Mouse (Mus musculus): ENCODE results near the gene Gm20509. TPM values are rescaled to one million over a fixed set of nuclear protein-coding genes. Genes with fewer than 3 reads are reported as not detected.

The Gm20509 gene
- polyA plus RNA-seq, 1 experiment from 2014 or later, result not detected

DNA sequence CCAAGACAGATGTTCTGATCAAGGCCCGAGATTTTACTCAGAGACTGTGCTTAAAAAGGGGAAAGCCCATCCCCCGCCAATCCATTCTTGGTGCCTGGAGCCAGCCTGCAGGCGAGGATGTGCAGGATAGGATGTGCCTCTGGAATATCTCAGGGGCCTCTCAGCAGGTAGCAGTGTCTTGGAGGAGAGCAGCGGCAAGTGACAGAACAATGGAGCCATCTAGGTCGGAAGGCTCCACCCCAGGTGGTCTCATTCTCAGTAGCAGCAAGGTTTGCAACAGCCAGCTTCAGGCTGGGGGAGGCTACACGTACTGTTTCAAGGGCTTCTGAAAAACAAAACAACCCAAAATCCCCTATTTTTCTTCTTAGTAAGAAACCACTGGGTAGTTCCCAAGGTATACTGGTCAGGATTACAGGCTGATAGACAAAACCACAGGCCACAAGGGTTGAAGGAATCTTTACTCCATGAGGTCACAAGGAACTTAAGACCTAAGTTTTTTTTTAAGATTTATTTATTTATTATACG lies 22.4 kb upstream of the Gm20509 start:
- Histone ChIP-seq H3K36me3 (peaks cover 4% of the 10 kb centered on the region; the same call in 1 of the 2 replicates), H3K4me1 (no peaks in the 10 kb centered on the region), H3K27ac (no peak overlapping the region), H3K27me3 (no peaks in the 10 kb centered on the region), H3K9me3 (no peaks in the 10 kb centered on the region), H3K9ac (no peak overlapping the region), H3K4me2 (no peak overlapping the region), H3K4me3 (no peak overlapping the region)
- no peak for ATAC-seq (ENCODE audit: insufficient number of reproducible peaks, insufficient read depth, low FRiP score, low TSS enrichment, low read depth)
- 42% methylated on average over 7 of the region's 7 CpGs for WGBS

DNA sequence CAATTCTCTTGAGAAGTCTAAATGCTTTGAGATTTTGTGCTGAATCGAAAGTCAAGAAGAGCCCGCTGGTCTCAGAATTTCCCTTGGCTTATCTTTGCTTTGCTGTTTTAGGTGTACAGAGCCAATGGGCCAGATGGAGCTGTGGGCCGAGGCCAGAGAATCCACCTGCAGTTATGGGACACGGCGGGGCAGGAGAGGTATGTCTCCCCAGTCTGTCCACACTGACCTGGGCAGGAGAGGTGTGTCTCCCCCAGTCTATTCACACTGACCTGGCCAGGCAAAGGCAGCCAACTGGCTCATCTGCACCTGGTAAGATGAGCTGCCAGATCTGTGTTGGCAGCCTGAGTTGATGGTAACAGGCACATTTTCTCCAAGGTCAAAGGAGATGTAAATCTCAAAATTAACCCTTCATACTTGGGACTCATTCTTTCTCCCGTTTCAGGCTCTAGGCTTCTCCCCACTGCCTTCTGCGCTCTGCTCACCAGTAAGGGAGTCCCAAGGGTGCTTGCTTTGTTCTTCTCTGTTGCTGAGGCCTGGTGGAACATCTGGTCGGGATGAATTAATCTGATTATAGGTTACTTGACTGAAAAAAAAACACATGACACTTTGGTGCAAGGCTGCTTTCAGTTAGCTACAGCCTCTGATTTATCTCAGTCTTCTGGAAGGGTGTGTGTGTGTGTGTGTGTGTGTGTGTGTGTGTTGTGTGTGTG lies 19.8 kb upstream of the Gm20509 start:
- no peak overlapping the region for H3K9ac ChIP-seq
- no peaks in the 10 kb centered on the region for H3K27me3 ChIP-seq
- WGBS, result 73% methylated on average over 8 of the region's 8 CpGs
- no peak overlapping the region for H3K4me2 ChIP-seq
- no peaks in the 10 kb centered on the region for H3K4me1 ChIP-seq
- no peak for ATAC-seq (ENCODE audit: insufficient number of reproducible peaks, insufficient read depth, low FRiP score, low TSS enrichment, low read depth)
- H3K27ac ChIP-seq, result no peak overlapping the region
- H3K9me3 ChIP-seq, result no peaks in the 10 kb centered on the region
- H3K36me3 ChIP-seq, result peaks cover 7% of the 10 kb centered on the region
- H3K4me3 ChIP-seq, result no peak overlapping the region

DNA sequence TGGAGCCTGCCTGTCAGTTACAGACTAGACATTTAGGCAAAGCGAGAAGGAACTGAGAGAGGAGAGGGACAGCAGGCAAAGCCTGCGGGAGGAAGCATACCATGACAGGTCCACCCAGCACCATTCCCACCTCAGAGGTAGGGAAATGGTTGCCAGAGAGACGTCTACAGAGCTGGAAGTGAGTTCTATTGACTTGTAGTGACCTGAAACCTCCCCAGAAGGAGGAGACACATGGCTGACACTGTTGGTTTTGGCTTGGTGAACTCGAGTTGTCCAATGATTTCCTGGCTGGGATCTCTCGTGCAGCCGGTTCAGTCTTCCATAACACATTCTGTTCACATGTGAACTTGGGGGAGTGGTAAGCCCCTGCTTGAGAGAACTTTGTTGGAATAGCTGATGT lies 18.3 kb upstream of the Gm20509 start:
- H3K27me3 ChIP-seq, result no peaks in the 10 kb centered on the region
- H3K36me3 ChIP-seq, result peaks cover 7% of the 10 kb centered on the region
- H3K4me1 ChIP-seq, result no peaks in the 10 kb centered on the region
- 77% methylated on average over 6 of the region's 6 CpGs for WGBS
- no peaks in the 10 kb centered on the region for H3K9me3 ChIP-seq
- no peak overlapping the region for H3K4me2 ChIP-seq
- H3K4me3 ChIP-seq, result no peak overlapping the region
- H3K9ac ChIP-seq, result no peak overlapping the region
- H3K27ac ChIP-seq, result no peak overlapping the region
- no peak for ATAC-seq (ENCODE audit: insufficient number of reproducible peaks, insufficient read depth, low FRiP score, low TSS enrichment, low read depth)

DNA sequence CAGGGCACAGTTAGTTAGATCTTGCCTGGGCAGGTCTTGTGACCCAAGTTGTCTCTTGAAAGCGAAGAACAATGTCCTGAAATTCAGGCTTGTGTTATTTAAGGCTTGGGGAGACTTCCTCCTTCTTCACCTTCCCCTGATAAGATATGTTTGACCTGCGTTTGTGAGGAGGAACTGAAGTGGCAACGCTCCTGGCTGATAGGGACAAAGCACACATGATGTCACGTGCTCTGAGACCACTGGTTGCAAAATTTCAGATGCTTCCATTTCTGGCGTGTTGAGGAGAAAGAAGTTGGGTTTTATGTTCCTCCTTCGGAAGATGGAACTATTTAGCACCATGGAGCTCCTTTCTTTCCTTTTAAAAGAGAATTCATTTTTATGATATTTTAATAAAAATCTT lies 16.4 kb upstream of the Gm20509 start:
- Histone ChIP-seq H3K36me3 (peaks cover 7% of the 10 kb centered on the region), H3K9ac (no peak overlapping the region), H3K9me3 (no peaks in the 10 kb centered on the region), H3K4me1 (no peaks in the 10 kb centered on the region), H3K4me3 (no peak overlapping the region), H3K27ac (no peak overlapping the region), H3K27me3 (no peaks in the 10 kb centered on the region), H3K4me2 (no peak overlapping the region)
- 88% methylated on average over 6 of the region's 6 CpGs for WGBS
- ATAC-seq (ENCODE audit: insufficient number of reproducible peaks, insufficient read depth, low FRiP score, low TSS enrichment, low read depth), result no peak

DNA sequence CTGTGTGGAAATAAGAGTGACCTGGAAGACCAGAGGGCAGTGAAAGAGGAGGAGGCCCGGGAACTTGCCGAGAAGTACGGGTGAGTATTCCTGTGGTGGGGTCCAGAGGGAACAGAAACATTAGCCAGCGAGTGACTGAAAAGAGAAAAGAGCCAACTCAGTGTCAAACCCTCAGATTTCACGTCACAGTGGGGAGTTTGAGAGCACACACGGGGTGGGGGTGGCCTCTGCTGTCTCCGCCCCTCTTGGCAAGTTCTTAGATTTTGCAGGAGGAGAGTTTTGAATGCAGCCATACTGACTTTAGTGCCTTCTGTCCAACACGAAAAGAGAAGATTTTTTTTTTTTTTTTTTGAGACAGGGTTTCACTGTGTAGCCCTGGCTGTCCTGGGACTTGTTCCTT lies 15.1 kb upstream of the Gm20509 start:
- H3K4me1 ChIP-seq, result no peaks in the 10 kb centered on the region
- H3K36me3 ChIP-seq, result peaks cover 7% of the 10 kb centered on the region
- no peak overlapping the region for H3K4me2 ChIP-seq
- no peak overlapping the region for H3K27ac ChIP-seq
- no peaks in the 10 kb centered on the region for H3K9me3 ChIP-seq
- no peak overlapping the region for H3K4me3 ChIP-seq
- ATAC-seq (ENCODE audit: insufficient number of reproducible peaks, insufficient read depth, low FRiP score, low TSS enrichment, low read depth), result no peak
- 59% methylated on average over 8 of the region's 8 CpGs for WGBS
- no peak overlapping the region for H3K9ac ChIP-seq
- no peaks in the 10 kb centered on the region for H3K27me3 ChIP-seq

DNA sequence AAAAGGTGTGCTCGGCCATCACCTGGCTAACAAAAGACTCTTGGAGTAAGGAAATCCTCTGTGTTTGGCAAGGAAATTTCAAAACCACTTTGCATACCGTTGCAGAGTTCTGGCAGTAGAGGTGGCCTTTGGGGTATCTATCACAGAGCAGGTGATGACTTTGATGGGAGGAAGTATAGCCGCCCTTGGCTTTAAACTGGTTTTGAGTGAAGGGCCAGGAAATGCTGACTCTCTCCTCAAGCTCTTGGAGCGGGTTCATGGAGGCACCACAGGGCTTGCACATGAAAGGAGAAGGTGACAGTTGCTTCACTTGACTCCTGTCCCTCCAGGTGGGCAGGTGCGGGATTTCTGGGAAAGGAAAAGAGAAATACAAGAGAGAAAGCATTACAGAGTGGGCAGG lies 14.7 kb upstream of the Gm20509 start:
- H3K27ac ChIP-seq, result no peak overlapping the region
- 76% methylated on average over 5 of the region's 5 CpGs for WGBS
- no peaks in the 10 kb centered on the region for H3K27me3 ChIP-seq
- no peak for ATAC-seq (ENCODE audit: insufficient number of reproducible peaks, insufficient read depth, low FRiP score, low TSS enrichment, low read depth)
- no peak overlapping the region for H3K9ac ChIP-seq
- H3K4me2 ChIP-seq, result no peak overlapping the region
- no peak overlapping the region for H3K4me3 ChIP-seq
- no peaks in the 10 kb centered on the region for H3K9me3 ChIP-seq
- peaks cover 7% of the 10 kb centered on the region for H3K36me3 ChIP-seq
- H3K4me1 ChIP-seq, result no peaks in the 10 kb centered on the region

DNA sequence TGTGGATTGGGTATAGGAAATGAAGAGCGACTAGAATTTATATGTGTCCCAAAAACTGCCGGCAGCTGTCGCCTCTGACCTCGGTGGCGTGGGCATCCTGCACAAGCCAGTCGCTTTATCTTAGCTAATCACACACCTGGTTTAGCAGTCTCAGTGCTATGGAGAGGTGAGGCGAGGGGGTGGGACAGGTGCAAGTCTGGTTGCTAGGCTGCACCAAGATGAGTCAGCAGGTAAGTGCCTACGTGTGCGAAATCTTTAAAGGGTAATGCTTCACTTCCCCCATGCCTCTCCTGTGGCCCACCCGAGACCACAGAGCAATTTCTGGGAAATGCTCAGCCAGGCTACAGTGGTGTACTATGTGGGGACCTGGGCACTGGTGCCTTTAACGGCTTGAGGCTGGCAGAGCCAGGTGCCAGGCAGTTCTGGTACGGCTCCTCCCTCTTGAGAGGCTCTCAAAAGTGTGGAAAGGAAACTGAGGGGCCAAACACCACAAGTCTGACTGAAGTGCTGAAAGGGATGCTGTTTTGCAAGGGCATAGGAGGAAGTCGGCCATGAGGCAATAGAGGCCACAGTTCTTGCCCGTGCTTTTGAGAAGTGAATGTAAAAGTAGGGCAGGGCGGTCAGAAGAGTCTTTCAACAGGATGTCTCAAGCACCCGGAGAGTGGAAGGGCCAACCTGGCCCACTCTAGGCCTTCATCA lies 12.9 kb upstream of the Gm20509 start:
- peaks cover 7% of the 10 kb centered on the region for H3K36me3 ChIP-seq
- no peaks in the 10 kb centered on the region for H3K27me3 ChIP-seq
- WGBS, result 75% methylated on average over 16 of the region's 16 CpGs
- H3K4me3 ChIP-seq, result no peak overlapping the region
- H3K9me3 ChIP-seq, result no peaks in the 10 kb centered on the region
- no peak for ATAC-seq (ENCODE audit: insufficient number of reproducible peaks, insufficient read depth, low FRiP score, low TSS enrichment, low read depth)
- H3K9ac ChIP-seq, result no peak overlapping the region
- no peak overlapping the region for H3K4me2 ChIP-seq
- no peak overlapping the region for H3K27ac ChIP-seq
- H3K4me1 ChIP-seq, result no peaks in the 10 kb centered on the region

DNA sequence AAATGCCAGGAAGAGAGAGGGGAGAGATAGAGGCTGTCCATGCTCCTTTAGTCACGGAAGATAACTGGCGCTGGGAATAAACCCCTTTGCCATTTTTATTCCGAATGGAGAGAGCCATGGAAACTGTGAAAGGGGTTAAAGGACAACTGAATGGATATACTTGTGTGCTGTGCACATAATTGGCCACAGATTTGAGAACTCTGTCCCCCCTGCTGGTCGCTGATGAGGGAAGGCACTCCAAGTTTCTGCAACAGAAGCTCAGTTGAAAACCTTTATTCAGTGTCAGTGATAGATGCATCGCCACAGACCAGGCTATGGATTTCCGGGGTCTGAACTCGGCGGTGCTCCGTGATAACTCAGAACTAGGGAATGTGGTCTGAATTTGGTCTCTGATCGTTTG lies 12.1 kb upstream of the Gm20509 start:
- WGBS, result 72% methylated on average over 10 of the region's 10 CpGs
- Histone ChIP-seq H3K4me2 (no peak overlapping the region), H3K9ac (no peak overlapping the region), H3K27me3 (no peaks in the 10 kb centered on the region; the same call in 1 of the 2 replicates), H3K9me3 (no peaks in the 10 kb centered on the region), H3K36me3 (peaks cover 4% of the 10 kb centered on the region), H3K4me3 (no peak overlapping the region), H3K27ac (no peak overlapping the region), H3K4me1 (no peaks in the 10 kb centered on the region)
- ATAC-seq (ENCODE audit: insufficient number of reproducible peaks, insufficient read depth, low FRiP score, low TSS enrichment, low read depth), result no peak

DNA sequence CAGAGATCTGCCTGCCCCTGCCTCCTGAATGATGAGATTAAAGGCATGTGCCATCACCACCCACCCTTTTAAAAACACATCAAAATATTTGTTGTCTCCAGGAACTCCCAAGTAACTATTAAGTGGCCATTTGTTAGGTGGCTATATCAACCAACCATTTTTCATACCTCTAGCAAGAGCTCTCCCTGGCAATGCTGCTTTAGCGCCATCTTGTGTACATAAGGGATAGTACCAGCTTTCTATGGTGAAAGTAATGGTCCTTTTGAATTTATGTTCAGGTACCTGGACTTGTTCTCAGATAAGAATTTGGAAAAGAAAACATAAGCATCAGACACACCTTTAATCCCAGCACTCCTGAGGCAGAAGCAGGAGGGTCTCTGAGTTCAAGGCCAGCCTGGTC lies 10.5 kb upstream of the Gm20509 start:
- Histone ChIP-seq H3K9ac (no peak overlapping the region), H3K4me1 (no peaks in the 10 kb centered on the region), H3K4me2 (no peak overlapping the region), H3K9me3 (no peaks in the 10 kb centered on the region), H3K4me3 (no peak overlapping the region), H3K27ac (no peak overlapping the region), H3K36me3 (no peaks in the 10 kb centered on the region), H3K27me3 (peaks cover 6% of the 10 kb centered on the region)
- WGBS, result 0% methylated on average over 1 of the region's 1 CpGs
- no peak for ATAC-seq (ENCODE audit: insufficient number of reproducible peaks, insufficient read depth, low FRiP score, low TSS enrichment, low read depth)

DNA sequence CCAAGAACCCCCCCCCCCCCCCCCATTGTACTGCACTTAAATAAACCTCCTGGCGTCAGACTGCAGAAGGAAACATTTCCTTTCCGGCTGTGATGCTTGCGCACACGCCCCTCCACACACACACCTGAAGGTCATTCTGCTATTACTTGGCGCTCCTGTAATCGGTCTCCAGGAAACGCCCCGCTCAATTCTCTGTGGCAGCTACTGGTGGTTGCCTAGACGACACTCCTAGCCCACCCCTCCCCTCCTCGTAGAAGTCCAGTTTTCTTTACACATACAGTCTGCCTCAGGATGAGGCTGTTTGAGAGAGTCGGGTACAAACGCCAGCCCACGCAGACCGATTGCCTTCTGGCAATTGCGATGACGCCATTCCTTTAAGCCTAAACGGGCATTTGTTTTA lies 7.7 kb upstream of the Gm20509 start:
- 41% methylated on average over 17 of the region's 17 CpGs for WGBS
- H3K4me2 ChIP-seq, result no peak overlapping the region
- H3K36me3 ChIP-seq, result no peaks in the 10 kb centered on the region
- no peaks in the 10 kb centered on the region for H3K9me3 ChIP-seq
- H3K4me1 ChIP-seq, result no peaks in the 10 kb centered on the region
- no peak overlapping the region for H3K27ac ChIP-seq
- no peak overlapping the region for H3K4me3 ChIP-seq
- peaks cover 6% of the 10 kb centered on the region for H3K27me3 ChIP-seq
- ATAC-seq (ENCODE audit: insufficient number of reproducible peaks, insufficient read depth, low FRiP score, low TSS enrichment, low read depth), result no peak
- H3K9ac ChIP-seq, result no peak overlapping the region

DNA sequence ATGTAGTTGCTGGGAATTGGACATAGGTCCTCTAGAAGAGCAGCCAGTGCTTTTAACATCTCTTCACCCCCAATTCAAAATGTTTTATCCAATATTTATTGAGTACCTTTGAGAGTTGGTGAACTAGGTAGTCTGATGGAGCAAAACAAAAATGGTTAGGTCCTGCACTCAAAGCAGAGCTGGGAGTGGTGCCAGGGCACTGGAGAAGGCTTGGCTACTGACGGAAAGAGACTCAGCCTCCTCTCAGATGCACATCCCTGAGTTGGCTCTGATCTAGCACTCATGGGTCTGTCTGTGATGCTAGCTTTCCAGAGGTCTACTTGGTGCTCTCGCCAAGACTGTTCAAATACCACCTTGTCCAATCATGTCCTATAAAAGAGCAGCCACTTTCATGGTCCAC lies 4.4 kb upstream of the Gm20509 start:
- Histone ChIP-seq H3K27ac (no peak overlapping the region), H3K9me3 (no peaks in the 10 kb centered on the region), H3K4me3 (no peak overlapping the region), H3K36me3 (no peaks in the 10 kb centered on the region), H3K27me3 (peaks cover 16% of the 10 kb centered on the region), H3K4me1 (no peaks in the 10 kb centered on the region), H3K9ac (no peak overlapping the region), H3K4me2 (no peak overlapping the region)
- no peak for ATAC-seq (ENCODE audit: insufficient number of reproducible peaks, insufficient read depth, low FRiP score, low TSS enrichment, low read depth)
- 81% methylated on average over 2 of the region's 2 CpGs for WGBS

DNA sequence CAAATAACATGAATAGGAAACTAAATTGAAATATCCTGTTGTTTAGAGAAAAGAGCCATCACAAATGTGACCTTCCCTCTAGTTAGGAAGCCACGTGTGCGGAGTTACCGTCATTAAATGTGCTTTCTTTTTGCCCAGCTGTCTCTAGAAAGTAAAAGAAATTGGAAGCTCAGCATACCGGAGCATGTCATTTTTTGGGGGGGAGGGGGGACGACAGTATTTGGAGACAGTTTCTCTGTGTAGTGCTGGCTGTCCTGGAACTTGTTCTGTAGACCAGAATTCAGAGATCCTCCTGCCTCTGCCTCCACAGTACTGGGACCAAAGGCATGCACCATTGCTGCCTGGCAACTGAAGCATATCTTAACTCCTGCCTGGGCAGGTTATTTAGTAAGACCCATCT lies 734 bp upstream of the Gm20509 start, which contains the start of gene Khdc3:
TSS of gene Khdc3 (plus strand) at position 301 of the 400 bp plus-strand sequence.
- no peak within 1 kb of the TSS for H3K4me3 ChIP-seq
- H3K4me2 ChIP-seq, result no peak within 1 kb of the TSS
- no peak for ATAC-seq (ENCODE audit: insufficient number of reproducible peaks, insufficient read depth, low FRiP score, low TSS enrichment, low read depth)
- H3K27me3 ChIP-seq, result peaks cover 39% of the 10 kb centered on the region
- no peaks in the 10 kb centered on the region for H3K36me3 ChIP-seq
- H3K9me3 ChIP-seq, result no peaks in the 10 kb centered on the region
- no peak within 1 kb of the TSS for H3K9ac ChIP-seq
- H3K4me1 ChIP-seq, result peaks cover 9% of the 10 kb centered on the region
- no peak within 1 kb of the TSS for H3K27ac ChIP-seq
- 76% methylated on average over 5 of the region's 5 CpGs for WGBS
